Mouse (Mus musculus) hindbrain, embryonic 15.5 days (tissue): ENCODE measurements at regions not wholly inside any gene's neighbourhood (a gene's known extent, or its start where the extent isn't known, plus 50 kb on each side); places are given as distances from the start of the nearest gene placed in this dataset.
"Not testable (repeated sequence)": the region's sequence is repeated elsewhere in the genome, so short reads cannot be mapped to it uniquely, and the experiment has no call there.

Experiments used
- ATAC-seq: fragments of 200-750 bp; cut with Nextera tagmentation; 2 replicates; pipeline ENCODE4 v1.8.0; 2017; ENCODE audit warnings: low read depth, moderate number of reproducible peaks, moderate TSS enrichment; ENCODE audit not compliant: low FRiP score
- H3K27ac ChIP-seq: fragments of 300-500 bp; sonication (generic); replicated peaks from 2 replicates; pipeline ENCODE4 v1.5.1; 2015; ENCODE audit warnings: mild to moderate bottlenecking, inconsistent platforms
- H3K27me3 ChIP-seq: fragments of 300-500 bp; sonication (generic); 2 replicates; pipeline ENCODE4 v1.6.1; 2015; ENCODE audit warnings: control low read depth, inconsistent platforms
- H3K36me3 ChIP-seq: fragments of 300-500 bp; sonication (generic); 2 replicates; pipeline ENCODE4 v1.6.1; 2015; ENCODE audit warnings: control low read depth, inconsistent platforms
- H3K4me1 ChIP-seq: fragments of 300-500 bp; sonication (generic); replicated peaks from 2 replicates; pipeline ENCODE4 v1.6.1; 2015; ENCODE audit warnings: control low read depth, inconsistent platforms
- H3K4me2 ChIP-seq: fragments of 300-500 bp; sonication (generic); 2 replicates; pipeline ENCODE4 v1.6.1; 2015; ENCODE audit warnings: moderate library complexity, mild to moderate bottlenecking, inconsistent platforms
- H3K4me3 ChIP-seq: fragments of 300-500 bp; sonication (generic); 2 replicates; pipeline ENCODE4 v1.5.1; 2015; ENCODE audit warnings: mild to moderate bottlenecking, inconsistent platforms
- H3K9ac ChIP-seq: fragments of 300-500 bp; sonication (generic); 2 replicates; pipeline ENCODE4 v1.6.1; 2015; ENCODE audit warnings: inconsistent platforms
- H3K9me3 ChIP-seq: fragments of 300-500 bp; sonication (generic); 2 replicates; pipeline ENCODE4 v1.6.1; 2016; ENCODE audit warnings: control low read depth, inconsistent platforms
- WGBS: fragments of 180-500 bp; shearing (Covaris S2); methylation state at CpG from one replicate; pipeline ENCODE4 v1.1.7; 2015; 5-methylcytosine and 5-hydroxymethylcytosine counted together

- not testable (repeated sequence) for H3K27me3 ChIP-seq, H3K27ac ChIP-seq, ATAC-seq
Measured at GRCm38 (mm10) chr13:52252726-52253125, 278.4 kb downstream of the Diras2 start.

GRCm38 (mm10) chr13:52253138-52253537, 277.9 kb downstream of the Diras2 start:
- Histone ChIP-seq H3K9ac (no peak overlapping the region), H3K4me1 (no peaks in the 10 kb centered on the region), H3K27me3 (no peaks in the 10 kb centered on the region), H3K27ac (no peak overlapping the region), H3K36me3 (no peaks in the 10 kb centered on the region), H3K9me3 (no peaks in the 10 kb centered on the region), H3K4me3 (no peak overlapping the region), H3K4me2 (no peak overlapping the region)
- 27% methylated on average over 8 of the region's 8 CpGs for WGBS
- peak; percentile 38; the same call in 1 of the 2 replicates for ATAC-seq

More at GRCm38 (mm10) chr13:52252726-52253125, 278.4 kb downstream of the Diras2 start:
- H3K4me3 ChIP-seq, H3K9me3 ChIP-seq, H3K36me3 ChIP-seq, H3K4me1 ChIP-seq, H3K9ac ChIP-seq, H3K4me2 ChIP-seq: not testable (repeated sequence)
- 40% methylated on average over 6 of the region's 6 CpGs for WGBS

- Histone ChIP-seq H3K27me3 (no peaks in the 10 kb centered on the region), H3K27ac (no peak overlapping the region), H3K4me3 (no peak overlapping the region), H3K4me1 (no peaks in the 10 kb centered on the region), H3K36me3 (no peaks in the 10 kb centered on the region), H3K9ac (no peak overlapping the region), H3K9me3 (no peaks in the 10 kb centered on the region), H3K4me2 (no peak overlapping the region)
- WGBS = 9% methylated on average over 9 of the region's 9 CpGs
- no peak for ATAC-seq
Measured at GRCm38 (mm10) chr13:52254185-52254584, 276.9 kb downstream of the Diras2 start.

GRCm38 (mm10) chr13:52255697-52256096, 275.4 kb downstream of the Diras2 start:
- Histone ChIP-seq H3K4me1 (no peaks in the 10 kb centered on the region), H3K4me3 (no peak overlapping the region), H3K27me3 (no peaks in the 10 kb centered on the region), H3K27ac (no peak overlapping the region), H3K9ac (no peak overlapping the region), H3K4me2 (no peak overlapping the region), H3K36me3 (no peaks in the 10 kb centered on the region), H3K9me3 (no peaks in the 10 kb centered on the region)
- ATAC-seq = no peak
- WGBS = 72% methylated on average over 5 of the region's 5 CpGs

GRCm38 (mm10) chr13:52258373-52258772, 272.7 kb downstream of the Diras2 start:
- Histone ChIP-seq H3K4me3 (no peak overlapping the region), H3K27me3 (no peaks in the 10 kb centered on the region), H3K4me2 (no peak overlapping the region), H3K4me1 (no peaks in the 10 kb centered on the region), H3K9ac (no peak overlapping the region), H3K36me3 (no peaks in the 10 kb centered on the region), H3K9me3 (no peaks in the 10 kb centered on the region), H3K27ac (no peak overlapping the region)
- 84% methylated on average over 8 of the region's 8 CpGs for WGBS
- no peak for ATAC-seq

GRCm38 (mm10) chr13:52262949-52263550, 268.0 kb downstream of the Diras2 start:
- no peak overlapping the region for H3K4me2 ChIP-seq
- no peaks in the 10 kb centered on the region for H3K9me3 ChIP-seq
- H3K4me1 ChIP-seq = no peaks in the 10 kb centered on the region
- no peak for ATAC-seq
- 81% methylated on average over 14 of the region's 14 CpGs for WGBS
- H3K27me3 ChIP-seq = no peaks in the 10 kb centered on the region
- no peak overlapping the region for H3K27ac ChIP-seq
- no peak overlapping the region for H3K4me3 ChIP-seq
- no peaks in the 10 kb centered on the region for H3K36me3 ChIP-seq
- H3K9ac ChIP-seq = no peak overlapping the region

GRCm38 (mm10) chr13:52268279-52268678, 262.8 kb downstream of the Diras2 start:
- Histone ChIP-seq H3K9ac (no peak overlapping the region), H3K27me3 (no peaks in the 10 kb centered on the region), H3K27ac (no peak overlapping the region), H3K4me3 (no peak overlapping the region), H3K9me3 (no peaks in the 10 kb centered on the region), H3K4me1 (peaks cover 3% of the 10 kb centered on the region; the same call in 1 of the 2 replicates), H3K4me2 (no peak overlapping the region), H3K36me3 (no peaks in the 10 kb centered on the region)
- no peak for ATAC-seq
- 56% methylated on average over 6 of the region's 6 CpGs for WGBS

- Histone ChIP-seq H3K9me3 (no peaks in the 10 kb centered on the region), H3K4me1 (peaks cover 3% of the 10 kb centered on the region; the same call in 1 of the 2 replicates), H3K27me3 (0 out of 2 replicates have a peak, but pooled peaks cover 3% of the 10 kb centered on the region), H3K36me3 (no peaks in the 10 kb centered on the region), H3K9ac (no peak overlapping the region), H3K4me2 (no peak overlapping the region), H3K27ac (no peak overlapping the region), H3K4me3 (no peak overlapping the region)
- ATAC-seq = no peak
- 85% methylated on average over 19 of the region's 19 CpGs for WGBS
Measured at GRCm38 (mm10) chr13:52273502-52274246, 257.4 kb downstream of the Diras2 start.

GRCm38 (mm10) chr13:52275196-52275595, 255.9 kb downstream of the Diras2 start:
- no peak overlapping the region for H3K9ac ChIP-seq
- 81% methylated on average over 5 of the region's 5 CpGs for WGBS
- no peaks in the 10 kb centered on the region for H3K4me1 ChIP-seq
- 0 out of 2 replicates have a peak, but pooled peaks cover 3% of the 10 kb centered on the region for H3K27me3 ChIP-seq
- H3K27ac ChIP-seq = no peak overlapping the region
- no peaks in the 10 kb centered on the region for H3K9me3 ChIP-seq
- no peaks in the 10 kb centered on the region for H3K36me3 ChIP-seq
- no peak overlapping the region for H3K4me3 ChIP-seq
- no peak for ATAC-seq
- no peak overlapping the region for H3K4me2 ChIP-seq

GRCm38 (mm10) chr13:52275675-52276074, 255.4 kb downstream of the Diras2 start:
- no peak overlapping the region for H3K9ac ChIP-seq
- WGBS = 11% methylated on average over 8 of the region's 8 CpGs
- ATAC-seq = peak; percentile 61

GRCm38 (mm10) chr13:52277195-52277594, 253.9 kb downstream of the Diras2 start:
- Histone ChIP-seq H3K9ac (no peak overlapping the region), H3K4me1 (no peaks in the 10 kb centered on the region), H3K4me2 (no peak overlapping the region), H3K36me3 (no peaks in the 10 kb centered on the region), H3K27ac (no peak overlapping the region), H3K27me3 (0 out of 2 replicates have a peak, but pooled peaks cover 3% of the 10 kb centered on the region), H3K4me3 (no peak overlapping the region), H3K9me3 (no peaks in the 10 kb centered on the region)
- WGBS = 93% methylated on average over 3 of the region's 3 CpGs
- no peak for ATAC-seq

More at GRCm38 (mm10) chr13:52275675-52276074, 255.4 kb downstream of the Diras2 start:
- Histone ChIP-seq H3K4me2 (peak overlapping the region; percentile 40), H3K4me3 (no peak overlapping the region), H3K27me3 (0 out of 2 replicates have a peak, but pooled peaks cover 3% of the 10 kb centered on the region), H3K36me3 (no peaks in the 10 kb centered on the region), H3K27ac (no peak overlapping the region), H3K9me3 (no peaks in the 10 kb centered on the region), H3K4me1 (no peaks in the 10 kb centered on the region)

GRCm38 (mm10) chr13:52278831-52279230, 252.2 kb downstream of the Diras2 start:
- 91% methylated on average over 1 of the region's 1 CpGs for WGBS
- H3K4me2 ChIP-seq = no peak overlapping the region

More at GRCm38 (mm10) chr13:52278831-52279230, 252.2 kb downstream of the Diras2 start:
- Histone ChIP-seq H3K9ac (no peak overlapping the region), H3K4me3 (no peak overlapping the region), H3K27me3 (0 out of 2 replicates have a peak, but pooled peaks cover 3% of the 10 kb centered on the region), H3K4me1 (no peaks in the 10 kb centered on the region), H3K9me3 (no peaks in the 10 kb centered on the region), H3K36me3 (no peaks in the 10 kb centered on the region), H3K27ac (no peak overlapping the region)
- ATAC-seq = no peak
